Mouse (Mus musculus): Measurements from ENCODE around the gene Tcp10c.
"Not testable (repeated sequence)": the region's sequence is repeated elsewhere in the genome, so short reads cannot be mapped to it uniquely, and the experiment has no call there.

Tcp10c gene

DNA sequence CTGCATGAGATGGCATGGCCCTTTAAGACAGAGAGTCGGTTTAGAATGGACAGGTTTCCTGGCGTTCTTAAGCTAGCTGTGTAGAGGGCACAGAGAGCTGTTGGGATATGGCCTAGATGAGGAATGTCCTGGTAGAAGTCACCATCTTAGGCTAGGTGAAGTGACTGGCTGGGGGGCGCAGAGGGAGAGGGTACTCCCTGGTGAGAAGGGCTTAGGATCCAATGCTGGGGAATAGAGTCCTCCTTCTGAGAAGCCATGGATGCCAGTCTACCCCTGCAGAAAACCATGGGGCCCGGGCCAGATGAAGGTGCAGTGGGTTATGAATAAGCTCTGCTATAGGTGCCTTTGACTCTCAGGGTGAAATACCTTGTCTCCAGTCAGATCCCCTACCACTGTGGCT is at the start of gene Tcp10c:
Gene Tcp10c (plus strand): TSS at position 52 of the 400 bp plus-strand sequence.
- not testable (repeated sequence) for DNase-seq (ENCODE audit: low read depth)

DNA sequence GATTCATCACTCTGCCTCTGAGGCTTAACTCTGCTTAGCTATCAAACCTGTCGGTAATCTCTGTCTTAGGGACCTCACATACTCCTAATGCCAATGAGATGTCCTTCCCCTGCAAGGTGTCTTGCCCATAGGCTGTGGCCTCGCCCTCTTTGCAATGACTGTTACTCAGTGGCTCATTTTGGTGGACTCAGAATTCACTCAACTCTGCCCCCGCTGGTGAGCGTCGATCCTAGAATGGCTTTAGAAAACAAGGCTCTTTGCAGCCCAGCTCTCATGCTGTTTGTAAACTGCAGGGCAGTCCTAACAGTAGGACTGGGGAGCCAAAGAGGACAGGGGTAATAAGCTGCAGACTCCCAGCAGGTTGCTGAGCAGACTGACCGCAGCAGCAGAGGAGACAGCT is 46.5 kb upstream of the Tcp10c start:
- not testable (repeated sequence) for DNase-seq (ENCODE audit: low read depth)

DNA sequence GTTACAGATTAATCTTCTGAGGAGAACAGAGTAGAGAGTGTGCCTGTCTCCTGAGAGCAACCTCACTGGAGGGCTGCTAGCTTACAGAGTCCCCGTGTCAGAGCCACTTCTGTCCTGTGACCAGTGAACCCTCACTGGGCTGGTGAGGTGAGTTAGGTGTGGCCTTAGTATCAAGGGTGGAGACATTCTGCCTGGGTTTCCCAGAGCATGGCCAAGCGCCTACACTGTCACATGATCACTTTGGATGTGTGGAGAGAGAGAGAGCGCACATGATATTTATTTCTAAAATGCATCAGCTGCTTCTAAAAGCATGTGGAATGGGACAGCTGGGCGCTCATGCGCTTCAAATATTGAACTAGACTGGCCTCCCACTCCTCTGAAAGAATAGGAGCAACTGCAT is 46.0 kb upstream of the Tcp10c start:
- not testable (repeated sequence) for DNase-seq (ENCODE audit: low read depth)

DNA sequence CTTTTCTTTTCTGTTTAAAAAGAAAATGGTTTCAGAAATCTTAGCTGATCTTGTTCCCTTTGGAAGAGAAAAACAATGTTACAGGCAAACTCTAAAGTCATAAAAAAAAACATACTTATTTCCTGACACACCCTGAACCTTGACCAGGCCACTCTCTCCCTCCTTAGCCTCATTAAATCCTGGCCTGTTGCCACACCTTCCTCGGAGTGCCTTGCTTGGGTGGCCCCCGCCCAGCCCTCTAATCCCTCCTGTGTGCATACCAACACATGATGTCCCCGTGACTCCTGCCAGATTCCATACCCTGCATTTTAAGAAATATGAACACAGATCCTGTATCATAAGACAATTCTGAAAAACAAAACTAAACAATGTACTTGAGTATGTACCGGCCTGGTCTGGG is 45.6 kb upstream of the Tcp10c start:
- DNase-seq (ENCODE audit: low read depth) = not testable (repeated sequence)

DNA sequence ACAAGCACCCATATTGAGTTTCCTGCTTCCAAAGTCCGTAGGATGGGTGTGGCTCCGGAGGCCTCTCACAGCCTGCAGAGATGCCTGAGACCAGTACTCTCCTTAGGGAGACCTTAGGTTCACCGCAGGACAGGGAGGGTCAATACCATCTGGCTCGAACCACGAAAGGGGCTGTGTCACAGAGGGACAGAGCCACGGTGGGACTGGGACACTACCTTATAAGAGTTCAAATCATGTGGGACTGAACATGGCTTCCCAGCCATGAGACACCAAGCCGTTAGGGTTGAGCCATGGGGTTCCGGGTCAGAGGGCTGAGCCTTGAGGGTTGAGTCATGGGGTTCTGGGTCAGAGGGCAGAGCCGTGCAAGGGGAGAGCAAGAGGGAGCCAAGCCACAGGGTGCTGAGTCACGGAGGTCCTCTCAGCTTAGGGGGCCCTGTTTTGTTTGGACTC is 45.2 kb upstream of the Tcp10c start:
- DNase-seq (ENCODE audit: low read depth) = not testable (repeated sequence)

DNA sequence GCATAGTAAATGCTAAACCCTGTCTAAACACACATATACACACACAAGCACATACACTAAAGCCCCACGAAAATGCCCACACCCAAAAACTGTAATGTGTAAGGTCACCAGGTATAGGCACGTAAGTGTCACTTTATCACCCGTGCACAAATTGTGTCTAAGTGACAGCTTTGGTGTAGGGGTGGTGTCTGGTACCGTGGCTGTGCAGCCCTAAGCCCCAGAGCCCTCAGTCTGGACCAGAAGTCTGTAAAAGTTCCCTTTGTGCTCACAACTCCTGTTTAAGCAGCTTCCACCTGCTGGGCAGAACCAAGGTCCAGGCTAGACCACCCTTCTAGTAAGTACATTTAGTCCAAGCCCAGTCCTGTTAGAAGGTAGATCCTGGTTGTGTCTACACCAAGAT is 24.4 kb upstream of the Tcp10c start:
- DNase-seq (ENCODE audit: low read depth) = not testable (repeated sequence)

DNA sequence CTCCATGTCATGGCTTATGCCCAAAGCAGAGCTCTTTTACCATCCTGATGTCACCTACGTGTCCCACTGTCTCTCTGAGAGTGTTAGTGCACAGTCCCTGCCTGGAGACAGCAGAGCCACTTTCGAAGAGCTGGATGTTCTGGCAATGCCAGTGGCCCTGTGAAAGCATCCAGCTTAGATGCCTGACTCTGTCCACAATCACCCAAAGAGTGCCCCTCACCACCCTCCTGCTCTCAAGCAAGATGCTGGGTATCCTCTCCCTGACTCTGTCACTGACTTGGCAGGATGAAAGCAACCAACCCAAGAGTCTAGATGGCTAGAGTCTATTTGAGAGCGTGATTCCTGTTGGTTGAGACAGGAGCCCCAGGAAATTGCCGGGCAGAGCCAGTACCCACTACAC is 23.2 kb upstream of the Tcp10c start:
- DNase-seq (ENCODE audit: low read depth) = not testable (repeated sequence)

DNA sequence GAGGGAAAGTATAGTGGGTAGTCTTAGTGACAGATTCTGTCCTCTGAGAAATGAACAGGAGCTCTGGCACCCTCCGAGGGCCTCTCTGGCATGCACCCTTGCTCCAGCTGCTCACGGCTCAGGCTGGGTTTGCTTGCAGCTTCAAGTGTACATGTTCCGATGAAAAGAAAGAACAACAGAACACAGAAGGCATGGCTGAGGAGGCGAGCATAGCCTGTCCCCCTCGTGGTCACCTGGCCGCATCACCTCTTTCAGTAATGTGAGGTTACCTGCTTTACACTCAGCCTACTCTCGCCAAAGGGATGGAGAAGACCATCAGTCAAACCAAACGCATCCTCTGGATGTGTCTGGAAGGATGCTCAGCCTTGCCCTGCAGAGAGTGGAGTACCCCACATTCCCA is 21.9 kb upstream of the Tcp10c start:
- not testable (repeated sequence) for DNase-seq (ENCODE audit: low read depth)

DNA sequence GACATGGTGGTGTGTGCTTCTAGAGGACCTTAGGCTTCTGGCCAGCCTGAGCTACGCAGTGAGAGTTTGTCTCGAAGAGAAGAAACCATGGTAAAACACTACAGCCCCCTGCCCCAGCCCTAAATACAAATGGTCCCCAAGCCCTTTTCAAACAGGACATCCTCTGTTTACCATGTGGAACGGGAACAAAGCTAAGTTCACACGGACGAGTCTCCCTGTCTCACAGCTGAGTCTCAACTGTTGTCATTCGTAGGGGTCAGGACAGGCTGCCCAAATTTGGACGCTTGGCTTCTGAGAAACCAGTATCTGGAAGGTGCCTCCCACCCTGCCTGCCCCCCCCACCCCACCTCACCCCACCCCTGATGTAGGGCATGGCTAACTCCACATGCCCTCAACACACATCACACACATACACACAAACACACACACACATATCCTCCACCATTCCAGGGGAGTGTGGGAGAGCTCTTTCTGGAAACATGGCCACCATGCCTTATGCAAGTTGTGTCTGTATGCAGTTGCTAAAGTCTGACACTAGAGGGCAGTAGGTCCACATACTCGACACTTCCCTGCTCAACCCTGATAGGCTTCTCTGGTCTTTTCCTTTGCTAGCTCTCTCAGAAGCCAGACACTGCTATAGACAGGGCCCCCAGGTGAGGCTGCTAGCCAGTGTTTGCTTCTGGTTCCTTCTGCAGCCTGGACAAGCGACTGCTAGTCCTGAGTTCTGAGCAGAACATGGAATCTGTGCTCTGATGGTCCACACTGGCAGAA is 17.2 kb upstream of the Tcp10c start:
- DNase-seq (ENCODE audit: low read depth) = peak; percentile 1

DNA sequence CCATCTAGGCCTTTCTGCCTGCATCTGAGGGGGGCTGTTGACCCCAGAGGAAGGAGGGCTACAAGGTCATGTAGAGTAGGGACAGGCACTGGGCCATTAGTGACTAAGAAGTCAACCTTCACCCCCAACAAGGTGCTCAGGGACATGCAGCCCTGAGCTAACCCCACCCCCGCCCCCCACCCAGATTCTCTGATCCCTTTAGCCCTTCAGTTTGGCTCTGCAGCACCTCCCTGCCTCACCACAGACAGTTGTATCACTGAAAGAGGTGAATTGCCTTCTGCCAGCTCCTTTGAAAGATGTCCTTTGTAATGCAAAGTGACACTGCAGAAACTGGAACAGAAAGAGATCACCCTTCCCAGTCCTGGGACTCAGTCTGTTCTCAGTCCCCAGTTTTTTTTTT is 16.4 kb upstream of the Tcp10c start:
- DNase-seq (ENCODE audit: low read depth) = not testable (repeated sequence)

DNA sequence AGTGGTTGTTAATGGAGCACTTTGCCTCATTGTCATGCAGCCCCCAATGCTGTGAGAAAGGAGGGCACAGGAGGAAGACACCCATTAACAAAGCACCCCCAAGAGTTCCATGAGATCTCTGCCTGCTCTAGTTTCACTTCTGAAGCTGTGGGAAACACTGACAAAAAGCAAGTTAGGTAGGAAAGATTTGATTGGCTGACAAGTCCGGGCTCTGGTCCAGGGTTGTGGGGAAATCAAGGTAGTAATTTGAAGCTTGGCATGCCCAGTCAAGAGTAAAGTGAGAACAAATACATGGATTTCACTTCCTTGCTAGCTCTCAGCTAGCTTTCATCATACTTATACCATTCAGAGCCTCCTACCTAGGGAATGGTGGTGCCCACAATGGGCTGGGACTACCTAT is 14.3 kb upstream of the Tcp10c start:
- DNase-seq (ENCODE audit: low read depth) = not testable (repeated sequence)

DNA sequence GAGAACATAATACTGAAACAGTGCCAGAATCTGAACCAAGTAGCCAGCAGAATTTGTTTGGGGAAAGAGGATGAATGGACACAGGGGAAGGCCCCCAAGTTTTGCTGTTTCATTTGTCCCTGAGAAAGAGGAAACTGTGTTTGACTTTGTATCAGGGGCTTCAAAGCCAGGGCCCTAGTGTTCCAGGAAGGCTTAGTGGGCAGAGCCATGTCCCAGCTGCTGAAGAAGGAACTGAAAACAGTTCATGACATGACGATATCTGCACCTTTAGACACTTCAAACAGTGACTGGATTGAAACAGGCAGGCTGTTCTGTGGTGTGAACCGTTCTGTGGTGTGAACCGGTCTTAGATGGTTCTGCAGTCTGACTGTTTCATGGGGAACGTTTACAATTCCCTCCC is 8.4 kb upstream of the Tcp10c start:
- not testable (repeated sequence) for DNase-seq (ENCODE audit: low read depth)

DNA sequence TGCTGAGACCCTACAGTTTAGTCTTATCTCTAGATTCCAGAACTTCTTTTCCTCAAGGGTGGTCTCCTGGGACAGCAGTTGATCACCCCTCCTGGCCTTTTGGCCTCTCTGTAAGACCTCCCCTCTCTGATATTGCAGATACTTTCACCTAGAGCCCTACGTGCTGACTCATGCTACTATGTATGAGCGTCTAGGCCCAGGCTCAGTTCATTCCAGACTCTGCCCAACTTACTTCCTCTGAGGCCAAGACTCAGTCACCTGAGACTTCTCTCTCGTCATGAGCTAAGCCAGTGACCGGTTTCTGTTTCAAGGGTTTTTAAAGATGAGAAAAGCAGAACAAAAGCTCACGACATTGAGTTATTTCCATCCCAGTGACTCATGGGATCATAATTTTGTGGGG is 4.8 kb upstream of the Tcp10c start:
- DNase-seq (ENCODE audit: low read depth) = not testable (repeated sequence)

DNA sequence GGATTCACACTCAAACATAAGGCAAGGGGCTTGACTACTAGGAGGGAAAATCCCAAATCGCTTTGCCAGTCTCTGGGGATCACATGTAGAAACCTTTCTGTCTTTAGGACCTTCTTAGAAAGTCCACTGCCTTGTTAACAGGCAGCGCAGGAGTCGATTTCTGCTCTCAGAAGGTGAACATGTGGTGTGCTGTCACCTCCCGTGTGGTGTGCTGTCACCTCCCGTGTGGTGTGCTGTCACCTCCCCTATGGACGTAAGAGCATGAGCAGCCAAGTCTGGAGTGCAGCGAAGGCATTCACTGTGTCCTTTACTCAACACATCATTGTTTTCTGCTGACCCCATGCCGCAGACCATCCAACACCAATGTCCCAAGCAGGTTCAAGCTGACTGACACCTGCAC is 1.1 kb upstream of the Tcp10c start:
- not testable (repeated sequence) for DNase-seq (ENCODE audit: low read depth)

DNA sequence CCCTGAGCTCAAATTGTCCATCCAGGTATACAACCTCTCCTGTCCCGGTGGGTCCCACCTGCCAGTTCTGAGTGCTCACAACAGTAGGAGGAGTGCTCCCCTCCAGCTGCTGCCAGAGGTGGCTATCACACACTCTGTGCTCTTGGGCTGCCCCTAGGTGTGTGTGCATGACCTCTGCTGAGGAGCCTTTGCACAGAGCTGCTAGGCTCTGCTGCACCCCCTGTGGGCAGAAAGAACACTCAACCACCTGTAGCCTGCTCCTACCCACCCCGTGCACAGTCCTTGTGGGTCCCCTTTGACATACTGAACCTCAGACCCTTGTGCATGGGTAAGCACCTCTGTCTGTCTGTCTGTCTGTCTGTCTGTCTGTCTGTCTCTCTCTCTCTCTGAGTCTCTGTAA is 8.1 kb downstream of the Tcp10c start:
- DNase-seq (ENCODE audit: low read depth) = not testable (repeated sequence)

DNA sequence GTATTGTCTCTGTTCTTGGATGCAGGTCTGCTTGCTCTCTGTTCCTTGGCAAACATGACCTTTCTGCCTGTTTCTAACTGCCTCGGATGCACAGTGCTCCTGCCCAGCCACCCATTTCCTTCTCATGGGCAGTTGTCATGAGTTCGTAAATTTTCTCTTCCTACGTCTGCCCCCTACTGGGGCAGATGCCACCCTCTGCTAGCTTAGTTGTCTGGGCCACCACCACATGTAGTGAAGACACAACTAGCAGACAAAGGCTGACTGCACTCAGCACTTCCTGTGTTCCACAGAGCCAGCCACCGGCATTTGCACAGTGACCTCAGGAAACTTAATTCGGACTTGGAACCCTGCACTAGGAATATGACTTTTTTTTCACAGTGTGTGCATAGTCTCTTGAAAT is 9.4 kb downstream of the Tcp10c start:
- not testable (repeated sequence) for DNase-seq (ENCODE audit: low read depth)

DNA sequence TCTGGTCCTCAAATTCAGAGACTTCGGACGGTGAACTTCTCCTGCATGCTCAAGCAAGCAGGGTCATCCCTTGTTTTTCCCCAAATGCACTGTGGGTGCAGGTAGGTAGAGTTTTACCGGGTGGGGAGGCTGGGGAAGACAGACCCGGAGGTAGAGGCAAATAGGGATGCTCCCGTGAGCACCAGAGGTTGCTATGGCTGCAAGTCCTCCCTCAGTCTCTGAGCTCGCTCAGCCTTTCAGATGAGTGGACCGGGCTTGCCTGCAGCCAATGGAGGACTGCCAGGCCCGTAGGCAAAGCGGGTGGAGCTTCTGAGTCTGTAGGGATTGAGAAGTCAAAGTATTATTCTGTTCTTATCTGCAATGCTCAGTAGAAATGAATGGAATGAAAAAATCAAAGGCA is 9.8 kb downstream of the Tcp10c start:
- DNase-seq (ENCODE audit: low read depth) = not testable (repeated sequence)

DNA sequence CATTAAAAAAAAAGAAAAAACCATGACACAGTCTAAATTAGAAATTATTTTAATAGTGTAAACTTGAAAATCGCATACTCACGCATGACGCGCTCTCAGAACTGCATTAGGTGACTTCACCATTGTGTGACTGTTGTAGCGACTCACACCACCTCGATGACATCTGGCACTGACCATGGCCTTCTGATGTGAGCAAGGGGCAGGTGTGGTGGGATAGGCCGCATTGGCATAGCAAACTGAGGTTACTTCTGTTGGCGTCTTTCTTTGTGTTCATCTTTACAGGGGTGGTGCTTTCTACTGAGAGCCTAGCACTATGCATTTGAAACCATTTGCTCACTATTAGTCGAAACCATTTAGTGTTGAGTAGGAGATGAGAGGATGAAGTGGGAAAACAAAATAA is 12.8 kb downstream of the Tcp10c start:
- DNase-seq (ENCODE audit: low read depth) = not testable (repeated sequence)

DNA sequence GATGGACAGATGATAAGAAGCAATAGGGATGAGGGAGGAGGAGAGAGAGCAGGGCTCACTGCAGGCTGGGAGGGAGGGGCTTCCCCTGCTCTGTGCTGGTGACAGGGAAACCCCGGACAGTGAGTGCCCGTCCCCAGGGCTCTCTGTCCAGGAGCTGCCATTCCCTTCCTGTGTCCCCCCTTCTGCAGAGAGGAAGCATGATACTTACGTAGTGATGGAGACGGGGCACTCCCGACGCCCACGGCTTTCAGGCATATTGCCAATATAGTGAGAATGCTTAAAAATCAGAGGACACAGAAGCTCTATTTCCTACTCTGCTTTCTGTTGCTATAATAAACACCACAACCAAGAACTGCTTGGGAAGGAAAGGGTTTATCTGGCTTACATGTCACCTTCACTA is 14.3 kb downstream of the Tcp10c start:
- DNase-seq (ENCODE audit: low read depth) = not testable (repeated sequence)

DNA sequence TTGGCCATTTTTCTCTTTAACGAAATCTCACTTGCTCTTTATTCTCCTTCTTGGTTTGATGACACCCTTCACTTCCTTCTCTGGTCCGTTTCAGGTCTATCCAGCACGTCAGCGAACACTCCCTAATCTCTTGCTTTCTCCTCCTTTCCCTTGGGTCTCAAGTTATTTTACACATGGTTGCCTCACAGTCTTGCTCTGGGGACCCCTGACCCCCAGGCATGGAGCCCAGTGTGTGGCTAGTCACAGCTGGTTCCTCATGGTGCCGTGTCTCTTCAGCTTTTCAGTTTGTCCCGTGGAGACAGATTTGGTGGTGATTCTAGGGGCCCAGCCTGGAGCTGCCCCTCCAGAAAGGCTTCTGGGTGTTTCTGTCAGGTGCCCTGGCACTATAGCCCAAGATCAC is 16.4 kb downstream of the Tcp10c start:
- DNase-seq (ENCODE audit: low read depth) = not testable (repeated sequence)

DNA sequence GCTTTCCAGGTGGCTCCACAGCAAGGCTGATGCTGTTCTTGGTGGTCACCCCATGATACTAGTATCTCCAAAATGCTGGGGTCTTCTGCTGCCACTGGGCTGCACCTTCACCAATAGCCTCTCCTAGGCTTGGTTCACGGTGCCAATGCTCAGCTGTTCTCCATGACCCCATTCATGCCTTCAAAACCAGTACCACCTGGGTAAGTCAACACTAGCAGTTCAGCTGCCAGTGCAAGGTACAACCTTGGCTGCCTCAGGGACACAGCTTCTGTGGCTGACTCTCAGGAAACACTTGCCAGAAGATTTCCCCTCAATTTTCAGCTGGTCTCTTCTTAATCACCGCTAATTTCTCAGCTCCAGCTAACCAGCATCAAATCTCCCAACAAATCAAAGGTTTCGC is 24.0 kb downstream of the Tcp10c start:
- DNase-seq (ENCODE audit: low read depth) = not testable (repeated sequence)

DNA sequence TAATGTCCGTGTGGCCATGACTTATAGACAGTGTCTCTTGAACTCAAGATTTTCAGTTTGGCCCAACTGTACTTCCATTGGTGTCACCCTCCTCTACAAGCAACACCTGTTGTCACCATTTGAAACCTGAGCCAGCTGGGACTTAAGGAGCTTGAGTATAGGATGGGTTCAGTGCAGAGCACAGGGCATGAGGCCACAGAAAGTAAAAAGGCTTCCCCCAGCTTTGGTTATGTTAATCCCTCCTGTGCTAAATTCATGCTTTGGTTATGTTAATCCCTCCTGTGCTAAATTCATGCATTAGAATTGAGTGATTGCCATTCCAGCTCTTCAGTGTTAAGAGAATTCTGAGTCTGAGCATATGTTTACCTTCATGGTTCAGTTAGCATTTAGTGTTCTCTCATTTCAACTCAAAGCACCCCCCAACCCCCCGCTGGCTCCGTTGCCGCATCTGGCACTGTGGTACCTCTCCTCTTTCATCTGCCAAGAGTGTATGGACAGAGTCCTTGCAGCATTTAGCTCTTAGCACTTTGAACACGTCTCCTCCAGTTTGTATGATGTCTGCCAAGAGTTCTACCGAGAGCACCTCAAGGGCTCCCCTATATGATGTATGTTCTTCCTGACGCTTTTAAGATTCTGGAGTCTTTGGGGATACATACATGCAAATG is 25.7 kb downstream of the Tcp10c start:
- DNase-seq (ENCODE audit: low read depth) = not testable (repeated sequence)

DNA sequence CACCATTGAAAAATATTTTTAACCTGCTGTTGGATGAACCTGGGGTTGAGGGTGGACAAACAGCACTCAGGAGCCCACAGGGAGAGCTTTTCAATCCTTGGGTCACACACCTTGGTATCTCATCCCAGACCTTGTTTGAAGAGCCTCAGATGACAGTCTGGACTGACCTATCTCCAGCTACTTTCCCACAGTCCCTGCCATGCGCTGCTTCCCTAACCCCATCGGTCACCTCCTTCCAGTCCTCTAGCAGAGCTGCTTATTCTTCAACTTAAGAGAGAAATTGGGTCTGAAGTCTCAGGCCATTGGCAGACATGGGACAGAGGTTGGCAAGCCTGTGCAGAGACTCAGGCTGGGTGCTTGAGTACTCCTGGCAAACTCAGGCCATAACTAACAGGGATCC is 26.9 kb downstream of the Tcp10c start:
- not testable (repeated sequence) for DNase-seq (ENCODE audit: low read depth)

Measured in c-Kit-positive CD71-positive TER-119-negative erythroid progenitor cells, embryonic 14.5 days (primary cell).